Mouse (Mus musculus): ENCODE data around the gene Nutf2-ps1.

GRCm38 (mm10) chr19:53578597-53579252, 10.1 kb downstream of the Nutf2-ps1 start:
- peak; percentile 18; the same call in 1 of the 2 replicates for TF ChIP-seq CTCF (IDR thresholded peaks at IDR 0.05; ENCODE audit: control insufficient read depth, insufficient read depth, insufficient replicate concordance, low read depth, low read length)
- TF ChIP-seq POLR2A (IDR thresholded peaks at IDR 0.05; ENCODE audit: control insufficient read depth, low read depth, low read length) = no peak

Measured in testis, adult 2 months (tissue).